8 mouse cellular contexts compared by ENCODE assay signal in genomic region chr6:120302755-120303316, GRCm38 (mm10). TPM values are rescaled to one million over a fixed set of nuclear protein-coding genes. Genes with fewer than 3 reads are reported as not detected.
DNase-seq lines count a peak whose midpoint lies in the region; ATAC-seq and TF ChIP-seq lines count a peak whose summit lies in the region.

No protein-coding gene starts in this region.

- ATAC-seq in heart, embryonic 13.5 days (ENCODE audit: extremely low read depth, insufficient number of reproducible peaks, low FRiP score, low TSS enrichment) = no peak
- no peak for ATAC-seq in limb, embryonic 12.5 days (ENCODE audit: insufficient number of reproducible peaks, insufficient read depth, low FRiP score, low TSS enrichment, low read depth)

- WGBS in heart, embryonic 13.5 days = 13% methylated on average over 16 of the region's 16 CpGs
- 26% methylated on average over 16 of the region's 16 CpGs for WGBS in limb, embryonic 12.5 days

- intact Hi-C loops in left cerebral cortex, postnatal 36 days (cut with DNase I) = no loop called here

- H3K4me3 ChIP-seq in heart, embryonic 13.5 days = peak overlapping the region; percentile 33
- peak overlapping the region; percentile 10; the same call in 1 of the 2 replicates for H3K4me3 ChIP-seq in limb, embryonic 12.5 days (replicated peaks)

- H3K4me1 ChIP-seq in heart, embryonic 13.5 days = peaks cover 15% of the 10 kb centered on the region
- H3K4me1 ChIP-seq in limb, embryonic 12.5 days (replicated peaks) = no peaks in the 10 kb centered on the region

- peak; percentile 39; the same call in 1 of the 2 replicates for TF ChIP-seq CTCF in brain, embryonic 14.5 days (IDR thresholded peaks at IDR 0.05; ENCODE audit: borderline replicate concordance, extremely low read depth, insufficient read depth, insufficient read length)

- H3K9ac ChIP-seq in heart, embryonic 13.5 days = peak overlapping the region; percentile 64
- H3K9ac ChIP-seq in limb, embryonic 12.5 days (replicated peaks) = 0 out of 2 replicates have a peak overlapping the region, but pooled peaks have one; percentile 13

- no peak for TF ChIP-seq POLR2A in brain, embryonic 14.5 days (IDR thresholded peaks at IDR 0.05; ENCODE audit: borderline replicate concordance, extremely low read depth, insufficient read depth, insufficient read length, poor library complexity, severe bottlenecking)

- no peaks in the 10 kb centered on the region for H3K36me3 ChIP-seq in heart, embryonic 13.5 days
- H3K36me3 ChIP-seq in limb, embryonic 12.5 days = no peaks in the 10 kb centered on the region

- no peaks in the 10 kb centered on the region for H3K9me3 ChIP-seq in heart, embryonic 13.5 days
- H3K9me3 ChIP-seq in limb, embryonic 12.5 days = no peaks in the 10 kb centered on the region

- DNase-seq in layer of hippocampus, adult 11-12 months (ENCODE audit: low spot score) = peak; percentile 11
- DNase-seq in layer of hippocampus, adult 8-10 months (ENCODE audit: low spot score in 2 of 2) = no peak
- peak; percentile 32 for DNase-seq in brain, embryonic 14.5 days (ENCODE audit: low read depth)
- no peak for DNase-seq in left cerebral cortex, postnatal 36 days (ENCODE audit: low spot score in 2 of 2)
- DNase-seq in thymus, adult 18-20 months = no peak
- no peak for DNase-seq in testis, postnatal 10 days (ENCODE audit: low spot score)

- no peak overlapping the region for H3K27ac ChIP-seq in heart, embryonic 13.5 days (replicated peaks)
- peak overlapping the region; percentile 64 for H3K27ac ChIP-seq in limb, embryonic 12.5 days

- H3K27me3 ChIP-seq in heart, embryonic 13.5 days (replicated peaks) = peaks cover 26% of the 10 kb centered on the region; the same call in 1 of the 2 replicates
- 0 out of 2 replicates have a peak, but pooled peaks cover 2% of the 10 kb centered on the region for H3K27me3 ChIP-seq in limb, embryonic 12.5 days

- H3K4me2 ChIP-seq in heart, embryonic 13.5 days = peak overlapping the region; percentile 62
- peak overlapping the region; percentile 46 for H3K4me2 ChIP-seq in limb, embryonic 12.5 days

RNA-seq across cellular contexts. Expression of gene B4galnt3, which starts 8.5 kb away (rescaled TPM):
- total RNA-seq in layer of hippocampus, adult 8-10 months (2022) = 1 to 10 TPM in 1 of 4 experiments, under 1 TPM in 3; 0.35 to 1.2 (median 0.87) TPM
- 0.29 and 0.63 TPM in 2 replicates for polyA plus RNA-seq in brain, embryonic 14.5 days (2012; rRNA removed)
- 0.31 and 0.37 TPM in 2 replicates for polyA plus RNA-seq in heart, embryonic 13.5 days (2015; fragmentation: Nextera tagmentation; extraction: Ambion mirVana)
- 0.73 and 0.78 TPM in 2 replicates for polyA plus RNA-seq in limb, embryonic 12.5 days (2016; fragmentation: Nextera tagmentation; extraction: Ambion mirVana)
- under 1 TPM; 0.84 to 0.94 TPM for total RNA-seq in left cerebral cortex, postnatal 36 days (2021)

RNA-seq across cellular contexts. Expression of gene D330020A13Rik, which starts 8.7 kb away (rescaled TPM):
- not detected for total RNA-seq in layer of hippocampus, adult 8-10 months (2022)
- polyA plus RNA-seq in brain, embryonic 14.5 days (2012; rRNA removed) = 0.07 TPM in 1 of 2 replicates, not detected in the other
- 0.23 TPM in 1 of 2 replicates, not detected in the other for polyA plus RNA-seq in heart, embryonic 13.5 days (2015; fragmentation: Nextera tagmentation; extraction: Ambion mirVana)
- 0.29 and 0.35 TPM in 2 replicates for polyA plus RNA-seq in limb, embryonic 12.5 days (2016; fragmentation: Nextera tagmentation; extraction: Ambion mirVana)
- not detected for total RNA-seq in left cerebral cortex, postnatal 36 days (2021)

Comparison
In these comparisons a context has a peak if more than half of its experiments do, and no peak if none do; other contexts are left out.
1. DNase-seq: peak in layer of hippocampus, adult 11-12 months (single experiment) and brain, embryonic 14.5 days (single experiment); none in layer of hippocampus, adult 8-10 months (0 of 2), left cerebral cortex, postnatal 36 days (0 of 2), thymus, adult 18-20 months (0 of 2) and testis, postnatal 10 days (single experiment).